Mouse (Mus musculus): ENCODE results near the gene Srrm3. TPM values are rescaled to one million over a fixed set of nuclear protein-coding genes. Genes with fewer than 3 reads are reported as not detected.
A peak's percentile ranks its signal among the peaks of the same experiment; 100 is the strongest.

Srrm3 gene
- polyA plus RNA-seq, 1 experiment from 2014 or later, result 87.3 TPM

DNA sequence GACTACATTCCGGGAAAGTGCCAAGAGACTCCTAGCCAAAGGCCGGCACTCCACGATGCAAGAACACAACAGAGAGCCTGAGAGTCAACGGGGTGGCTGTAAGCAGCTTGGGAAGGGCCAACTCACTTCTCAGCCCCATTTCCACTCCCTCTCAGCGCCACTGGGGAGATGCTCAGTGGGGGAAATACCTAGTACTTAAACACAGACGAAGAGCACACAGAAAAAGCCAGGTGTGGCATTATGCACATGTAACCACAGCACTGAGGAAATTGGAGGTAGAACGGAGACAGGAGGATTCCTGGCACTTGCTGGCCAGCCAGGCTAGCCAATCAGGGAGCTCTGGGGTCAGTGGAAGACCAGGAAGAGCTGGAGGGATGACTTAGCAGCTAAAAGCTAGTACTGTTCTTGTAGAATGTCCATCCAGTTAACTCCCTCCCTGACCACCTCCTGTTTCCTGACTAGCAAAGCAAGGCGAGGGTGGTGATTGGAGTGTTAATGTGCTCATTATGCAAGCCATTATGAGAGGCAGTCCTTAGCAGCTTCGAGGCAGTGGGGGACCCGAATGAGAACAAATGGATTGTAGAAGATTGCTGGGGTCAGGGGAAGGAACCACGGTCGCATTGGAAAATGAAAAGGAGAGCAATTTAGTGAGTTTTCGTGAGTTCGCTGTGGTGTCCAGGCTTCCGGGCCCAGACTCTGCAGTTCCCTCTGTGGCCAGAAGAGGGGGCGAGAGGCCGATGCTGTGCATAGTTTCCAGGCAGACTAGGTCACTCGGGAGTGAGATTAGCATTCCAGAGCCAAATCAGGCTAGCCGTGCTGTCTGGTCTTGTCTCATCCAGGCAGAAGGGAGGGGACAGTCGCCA is 12.5 kb upstream of the Srrm3 start:
- peak overlapping the region; percentile 13; the same call in 1 of the 2 replicates for H3K4me3 ChIP-seq (replicated peaks)
- peak overlapping the region; percentile 46 for H3K4me2 ChIP-seq
- H3K9me3 ChIP-seq (replicated peaks), result no peaks in the 10 kb centered on the region
- peak; percentile 91 for ATAC-seq (ENCODE audit: low FRiP score)
- no peaks in the 10 kb centered on the region for H3K27me3 ChIP-seq (replicated peaks)
- H3K27ac ChIP-seq (replicated peaks), result peak overlapping the region; percentile 80
- WGBS, result 9% methylated on average over 20 of the region's 20 CpGs
- H3K36me3 ChIP-seq, result peaks cover 29% of the 10 kb centered on the region
- peaks cover 14% of the 10 kb centered on the region for H3K4me1 ChIP-seq
- H3K9ac ChIP-seq (replicated peaks), result 0 out of 2 replicates have a peak overlapping the region, but pooled peaks have one; percentile 26

DNA sequence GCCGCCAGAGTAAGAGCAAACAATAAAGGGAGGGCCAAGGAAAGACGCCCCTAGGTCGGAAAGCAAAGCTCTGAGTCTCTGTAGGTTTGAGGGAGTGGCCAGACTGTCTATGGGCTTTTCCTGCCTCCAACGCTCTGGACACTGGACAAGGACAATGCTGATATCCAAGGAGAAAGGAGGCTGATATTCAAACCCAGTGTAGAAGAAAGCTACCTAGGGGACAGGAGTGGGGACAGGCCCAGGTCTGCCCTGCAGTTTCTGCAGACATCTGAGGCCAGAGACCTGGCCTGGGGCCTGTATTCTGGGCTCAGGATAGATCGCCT is 11.9 kb upstream of the Srrm3 start:
- H3K9ac ChIP-seq (replicated peaks), result peak overlapping the region; percentile 26; the same call in 1 of the 2 replicates
- H3K9me3 ChIP-seq (replicated peaks), result no peaks in the 10 kb centered on the region
- H3K36me3 ChIP-seq, result peaks cover 23% of the 10 kb centered on the region
- peaks cover 14% of the 10 kb centered on the region for H3K4me1 ChIP-seq
- ATAC-seq (ENCODE audit: low FRiP score), result no peak; the same call in 1 of the 2 replicates
- peak overlapping the region; percentile 46 for H3K4me2 ChIP-seq
- 10% methylated on average over 5 of the region's 5 CpGs for WGBS
- H3K27ac ChIP-seq (replicated peaks), result peak overlapping the region; percentile 80
- H3K27me3 ChIP-seq (replicated peaks), result no peaks in the 10 kb centered on the region
- H3K4me3 ChIP-seq (replicated peaks), result peak overlapping the region; percentile 13; the same call in 1 of the 2 replicates

DNA sequence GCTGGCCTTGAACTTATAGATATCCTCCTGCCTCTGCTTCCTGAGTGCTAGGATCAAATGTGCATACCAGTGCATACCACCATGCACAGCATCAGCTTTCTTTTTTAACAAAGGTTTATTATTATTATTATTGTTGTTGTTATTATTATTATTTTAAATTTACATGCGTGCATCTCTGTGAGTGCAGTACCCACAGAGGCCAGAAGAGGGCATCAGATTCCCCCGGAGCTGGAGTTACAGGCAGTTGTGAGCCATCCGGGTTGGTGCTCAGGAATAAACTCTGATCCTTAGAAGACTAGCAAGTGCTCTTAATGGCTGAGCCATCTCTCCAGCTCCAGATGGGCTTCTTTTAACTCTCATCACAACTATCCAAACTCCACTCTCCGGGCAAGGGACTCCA is 6.9 kb upstream of the Srrm3 start:
- no peak for ATAC-seq (ENCODE audit: low FRiP score)

DNA sequence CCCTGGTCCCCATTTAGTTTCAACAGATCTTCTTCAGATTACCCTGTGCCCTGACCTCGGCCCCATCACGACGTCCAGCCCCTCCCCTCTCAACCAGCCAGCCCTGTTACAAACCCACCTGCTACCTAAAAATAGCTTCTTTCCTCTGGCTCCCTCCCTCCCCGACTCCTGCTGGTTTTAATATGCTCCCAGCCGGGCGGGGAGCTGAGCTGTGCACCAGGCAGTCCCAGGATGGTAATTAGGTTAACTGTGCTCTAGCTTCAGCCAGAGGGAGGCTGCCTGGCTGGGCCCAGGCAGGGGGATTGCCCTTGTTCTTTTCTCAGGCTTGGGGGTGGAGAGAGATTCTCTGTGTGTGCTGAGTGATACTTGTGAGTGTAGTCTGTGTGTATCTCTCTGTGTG is 5.8 kb upstream of the Srrm3 start:
- H3K27me3 ChIP-seq (replicated peaks), result no peaks in the 10 kb centered on the region
- no peaks in the 10 kb centered on the region for H3K36me3 ChIP-seq
- ATAC-seq (ENCODE audit: low FRiP score), result peak; percentile 63
- peak overlapping the region; percentile 84 for H3K27ac ChIP-seq (replicated peaks)
- H3K4me2 ChIP-seq, result no peak overlapping the region
- peak overlapping the region; percentile 3; the same call in 1 of the 2 replicates for H3K9ac ChIP-seq (replicated peaks)
- H3K9me3 ChIP-seq (replicated peaks), result no peaks in the 10 kb centered on the region
- no peak overlapping the region for H3K4me3 ChIP-seq (replicated peaks)
- peaks cover 18% of the 10 kb centered on the region for H3K4me1 ChIP-seq
- 2% methylated on average over 6 of the region's 6 CpGs for WGBS

More for the DNA sequence above, 6.9 kb upstream of the Srrm3 start:
- Histone ChIP-seq H3K9ac (replicated peaks) (no peak overlapping the region), H3K4me2 (no peak overlapping the region), H3K9me3 (replicated peaks) (no peaks in the 10 kb centered on the region), H3K36me3 (no peaks in the 10 kb centered on the region), H3K27ac (replicated peaks) (peak overlapping the region; percentile 84; the same call in 1 of the 2 replicates), H3K4me3 (replicated peaks) (no peak overlapping the region), H3K4me1 (peaks cover 23% of the 10 kb centered on the region), H3K27me3 (replicated peaks) (no peaks in the 10 kb centered on the region)
- 42% methylated on average over 4 of the region's 4 CpGs for WGBS

DNA sequence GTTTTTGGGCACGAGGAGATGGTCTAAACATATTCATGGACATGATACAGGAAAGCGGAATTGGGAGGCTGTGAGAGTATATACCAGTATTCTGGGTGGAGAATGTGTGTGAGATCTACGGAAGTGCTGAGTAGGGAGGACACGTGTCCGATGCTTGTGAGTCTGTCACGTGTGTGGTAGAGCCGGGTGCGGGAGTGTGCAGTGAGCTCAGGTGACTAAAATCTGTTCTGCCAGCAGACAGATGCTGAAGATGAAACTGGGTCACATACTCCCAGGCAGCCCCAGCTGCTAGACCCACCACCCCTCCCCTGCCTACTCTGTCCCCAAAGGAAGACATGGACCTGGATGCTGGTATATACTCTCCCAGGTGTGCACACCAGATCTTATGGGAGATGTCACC is 4.0 kb upstream of the Srrm3 start:
- Histone ChIP-seq H3K4me2 (no peak overlapping the region), H3K27ac (replicated peaks) (peak overlapping the region; percentile 84; the same call in 1 of the 2 replicates), H3K36me3 (no peaks in the 10 kb centered on the region), H3K9ac (replicated peaks) (no peak overlapping the region), H3K4me3 (replicated peaks) (no peak overlapping the region), H3K4me1 (peaks cover 28% of the 10 kb centered on the region), H3K27me3 (replicated peaks) (no peaks in the 10 kb centered on the region), H3K9me3 (replicated peaks) (no peaks in the 10 kb centered on the region)
- no peak for ATAC-seq (ENCODE audit: low FRiP score)
- 73% methylated on average over 8 of the region's 8 CpGs for WGBS

DNA sequence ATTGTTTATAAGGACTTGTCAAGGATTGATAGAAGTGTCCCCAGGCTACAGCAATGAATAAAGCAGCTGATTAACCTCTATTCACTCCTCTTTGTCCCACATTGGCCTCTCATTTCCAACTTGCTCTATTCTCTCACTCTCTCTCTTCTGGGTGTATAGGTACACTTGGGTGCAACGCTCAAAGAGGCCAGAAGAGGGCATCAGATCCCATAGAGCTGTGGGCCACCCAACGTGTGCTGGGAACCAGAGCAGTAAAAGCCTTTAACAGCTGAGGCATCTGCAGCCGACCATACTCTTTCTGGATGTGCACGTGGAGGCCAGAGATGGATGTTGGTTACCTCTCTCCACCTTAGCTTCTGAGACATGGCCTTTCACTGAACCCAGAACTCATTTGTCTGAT is 3.6 kb upstream of the Srrm3 start:
- H3K4me2 ChIP-seq, result no peak overlapping the region

DNA sequence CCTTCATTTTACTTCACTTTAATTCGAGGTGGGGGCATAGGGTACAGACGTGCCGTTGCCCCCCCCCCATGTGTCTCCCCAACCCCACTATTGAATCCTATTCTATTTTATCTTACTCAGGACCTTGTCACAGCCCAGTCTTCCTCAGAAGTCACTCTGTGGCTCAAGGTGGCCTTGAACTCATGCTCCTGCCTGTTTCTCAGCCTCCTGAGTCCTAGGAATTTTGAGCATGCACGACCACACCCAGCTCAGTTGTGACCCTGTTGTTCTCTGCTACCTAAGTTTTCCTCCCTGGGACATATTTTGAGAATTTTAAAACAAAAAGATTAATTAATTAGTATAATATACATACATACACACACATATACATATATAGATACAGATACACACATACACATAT is 3.0 kb upstream of the Srrm3 start:
- Histone ChIP-seq H3K27ac (replicated peaks) (no peak overlapping the region), H3K4me3 (replicated peaks) (no peak overlapping the region), H3K9ac (replicated peaks) (no peak overlapping the region), H3K4me1 (peaks cover 38% of the 10 kb centered on the region), H3K9me3 (replicated peaks) (no peaks in the 10 kb centered on the region), H3K4me2 (no peak overlapping the region), H3K27me3 (replicated peaks) (no peaks in the 10 kb centered on the region), H3K36me3 (no peaks in the 10 kb centered on the region)
- ATAC-seq (ENCODE audit: low FRiP score), result no peak
- WGBS, result 92% methylated on average over 4 of the region's 4 CpGs

More for the DNA sequence above, 3.6 kb upstream of the Srrm3 start:
- Histone ChIP-seq H3K4me1 (peaks cover 33% of the 10 kb centered on the region), H3K27ac (replicated peaks) (no peak overlapping the region; the same call in 1 of the 2 replicates), H3K27me3 (replicated peaks) (no peaks in the 10 kb centered on the region), H3K36me3 (no peaks in the 10 kb centered on the region), H3K9me3 (replicated peaks) (no peaks in the 10 kb centered on the region), H3K9ac (replicated peaks) (no peak overlapping the region), H3K4me3 (replicated peaks) (no peak overlapping the region)
- 69% methylated on average over 4 of the region's 4 CpGs for WGBS
- ATAC-seq (ENCODE audit: low FRiP score), result no peak

DNA sequence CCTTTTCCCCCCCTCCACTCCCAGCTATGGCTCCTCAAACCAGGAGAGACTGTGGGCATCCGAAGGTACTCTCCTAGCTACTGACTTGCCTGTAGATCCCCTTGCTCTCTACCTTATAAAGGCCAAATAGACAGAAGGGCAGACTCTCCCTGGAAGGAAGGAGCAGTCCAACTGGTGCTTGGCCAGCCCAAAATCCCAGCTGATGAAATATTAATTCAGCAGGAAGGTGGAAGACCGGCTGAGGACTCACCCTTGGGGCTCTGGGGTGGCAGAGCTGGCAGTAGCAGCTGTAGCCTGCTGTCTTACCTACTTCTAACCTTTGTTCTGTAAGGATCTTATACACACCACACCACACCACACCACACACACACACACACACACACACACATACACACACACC is 2.0 kb upstream of the Srrm3 start:
- Histone ChIP-seq H3K27ac (replicated peaks) (no peak overlapping the region; the same call in 1 of the 2 replicates), H3K27me3 (replicated peaks) (no peaks in the 10 kb centered on the region), H3K9me3 (replicated peaks) (no peaks in the 10 kb centered on the region), H3K4me2 (no peak overlapping the region), H3K9ac (replicated peaks) (no peak overlapping the region), H3K4me1 (peaks cover 46% of the 10 kb centered on the region), H3K4me3 (replicated peaks) (no peak overlapping the region), H3K36me3 (no peaks in the 10 kb centered on the region)
- no peak for ATAC-seq (ENCODE audit: low FRiP score)
- 43% methylated on average over 2 of the region's 2 CpGs for WGBS

DNA sequence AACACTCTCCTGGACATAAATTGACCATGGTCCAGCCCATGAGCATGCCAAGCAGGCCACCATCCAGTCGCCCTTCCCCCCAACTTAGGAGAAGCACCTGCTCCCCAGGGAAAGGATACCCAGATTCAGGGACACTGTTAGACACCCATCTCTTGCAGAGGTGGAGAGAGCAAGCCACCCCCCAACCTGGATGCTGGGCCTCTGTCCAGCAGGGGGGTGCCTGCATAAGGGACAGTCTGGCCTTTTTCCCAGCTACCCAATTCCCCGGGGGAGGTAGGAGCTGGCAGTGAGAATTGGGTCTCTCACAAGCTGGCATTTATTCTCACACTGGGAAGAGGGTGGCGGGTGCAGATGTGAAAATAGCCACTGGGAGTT is 560 bp downstream of the Srrm3 start:
- Histone ChIP-seq H3K4me1 (peaks cover 28% of the 10 kb centered on the region), H3K9me3 (replicated peaks) (no peaks in the 10 kb centered on the region), H3K27ac (replicated peaks) (peak overlapping the region; percentile 67), H3K4me3 (replicated peaks) (peak overlapping the region; percentile 54), H3K36me3 (no peaks in the 10 kb centered on the region), H3K27me3 (replicated peaks) (no peaks in the 10 kb centered on the region), H3K4me2 (peak overlapping the region; percentile 72), H3K9ac (replicated peaks) (peak overlapping the region; percentile 67)
- 34% methylated on average over 3 of the region's 3 CpGs for WGBS
- ATAC-seq (ENCODE audit: low FRiP score), result peak; percentile 11; the same call in 1 of the 2 replicates

DNA sequence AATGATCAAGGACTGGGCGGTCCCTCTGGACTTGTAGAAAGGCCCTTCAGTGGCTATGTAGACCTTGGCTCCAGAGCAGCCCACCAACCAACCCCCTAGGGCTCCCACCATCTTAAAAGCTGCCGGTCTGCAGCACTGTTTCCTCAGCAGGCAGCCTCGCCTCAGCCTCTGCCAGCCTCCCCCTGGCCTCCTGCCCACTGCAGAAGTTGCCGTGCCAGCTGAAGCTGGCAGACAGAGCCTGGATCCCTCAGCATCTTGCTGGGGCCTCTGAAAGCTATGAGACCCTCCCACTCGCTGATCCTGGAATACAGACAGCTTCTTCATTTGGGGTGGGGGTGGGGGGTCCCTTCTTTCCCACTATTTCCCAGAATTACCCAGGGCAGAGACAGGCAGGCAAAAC is 6.3 kb downstream of the Srrm3 start:
- Histone ChIP-seq H3K27ac (replicated peaks) (peak overlapping the region; percentile 28; the same call in 1 of the 2 replicates), H3K4me1 (peaks cover 28% of the 10 kb centered on the region), H3K9ac (replicated peaks) (no peak overlapping the region), H3K9me3 (replicated peaks) (no peaks in the 10 kb centered on the region), H3K4me2 (no peak overlapping the region), H3K27me3 (replicated peaks) (no peaks in the 10 kb centered on the region), H3K4me3 (replicated peaks) (no peak overlapping the region), H3K36me3 (0 out of 2 replicates have a peak, but pooled peaks cover 4% of the 10 kb centered on the region)
- WGBS, result 52% methylated on average over 5 of the region's 5 CpGs
- no peak for ATAC-seq (ENCODE audit: low FRiP score)

DNA sequence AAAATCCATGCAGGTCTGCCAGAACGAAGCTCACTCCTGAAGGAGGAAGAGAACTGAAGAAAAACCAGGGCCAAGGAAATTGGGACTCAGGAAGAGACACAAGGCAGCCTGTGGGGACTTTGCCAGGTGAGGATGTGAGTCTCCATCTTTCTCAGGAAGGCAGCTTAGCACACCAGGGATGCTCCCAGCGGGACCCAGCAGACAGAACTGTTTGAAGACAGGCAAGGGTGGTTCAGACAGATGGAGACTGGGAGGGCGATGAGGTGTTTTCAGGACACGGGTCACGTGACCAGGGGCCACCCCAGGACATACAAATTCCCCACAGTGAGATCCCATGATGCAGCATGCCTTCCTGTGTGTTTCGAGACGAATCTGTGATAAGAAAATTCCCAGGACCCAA is 11.8 kb downstream of the Srrm3 start:
- 52% methylated on average over 7 of the region's 7 CpGs for WGBS
- H3K4me3 ChIP-seq (replicated peaks), result no peak overlapping the region
- H3K27ac ChIP-seq (replicated peaks), result no peak overlapping the region
- ATAC-seq (ENCODE audit: low FRiP score), result no peak
- H3K9me3 ChIP-seq (replicated peaks), result no peaks in the 10 kb centered on the region
- no peaks in the 10 kb centered on the region for H3K27me3 ChIP-seq (replicated peaks)
- no peak overlapping the region for H3K4me2 ChIP-seq
- no peak overlapping the region for H3K9ac ChIP-seq (replicated peaks)
- H3K4me1 ChIP-seq, result peaks cover 46% of the 10 kb centered on the region
- H3K36me3 ChIP-seq, result 0 out of 2 replicates have a peak, but pooled peaks cover 4% of the 10 kb centered on the region

DNA sequence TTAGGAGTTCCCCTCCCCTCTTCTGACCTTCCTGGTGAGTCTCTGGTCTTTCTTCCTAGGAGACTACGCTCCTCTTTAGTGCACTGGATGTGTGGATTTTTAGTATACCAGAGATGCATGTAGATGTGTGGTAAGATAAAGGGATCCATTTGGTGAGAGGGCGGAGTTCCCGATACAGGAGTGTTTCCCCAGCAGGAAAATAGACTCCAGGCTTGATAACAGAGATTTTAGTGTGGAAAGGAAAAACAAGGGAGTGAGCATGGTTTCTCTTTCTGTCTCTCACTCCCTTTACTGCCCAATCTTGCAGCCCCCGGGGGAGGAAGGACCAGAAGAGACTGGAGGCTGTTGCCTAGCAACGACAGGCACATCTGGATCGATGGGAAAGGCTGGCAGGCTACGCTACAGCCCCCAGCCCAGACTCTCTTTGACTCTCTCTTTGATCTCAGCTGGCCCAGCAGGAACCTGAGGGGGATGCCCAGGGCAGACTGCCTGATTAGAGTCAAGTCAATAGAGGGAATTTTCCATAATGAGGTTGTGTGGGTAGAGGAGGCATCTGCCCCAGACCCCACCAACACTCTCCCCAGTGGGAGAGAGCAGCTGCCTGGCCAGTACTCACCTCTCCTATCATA is 15.7 kb downstream of the Srrm3 start:
- Histone ChIP-seq H3K27ac (replicated peaks) (peak overlapping the region; percentile 86), H3K4me1 (peaks cover 68% of the 10 kb centered on the region), H3K36me3 (no peaks in the 10 kb centered on the region), H3K4me3 (replicated peaks) (no peak overlapping the region), H3K4me2 (peak overlapping the region; percentile 37), H3K9me3 (replicated peaks) (no peaks in the 10 kb centered on the region), H3K9ac (replicated peaks) (peak overlapping the region; percentile 18), H3K27me3 (replicated peaks) (no peaks in the 10 kb centered on the region)
- ATAC-seq (ENCODE audit: low FRiP score), result peak; percentile 81
- WGBS, result 12% methylated on average over 7 of the region's 7 CpGs
